Mouse (Mus musculus) myocyte (in vitro differentiated cells): Measurements from ENCODE around the gene Grik5.

ENCODE experiments used
- MAX ChIP-seq: IDR thresholded peaks from one replicate; pipeline ENCODE4 v1.6.1; 2011; ENCODE audit warnings: low read depth, mild to moderate bottlenecking, control low read depth
- MYOD1 ChIP-seq, 3 experiments: IDR thresholded peaks; one replicate each; pipeline ENCODE4 v1.6.1; 2011; ENCODE audit warnings: control low read depth in 2 of 3, low read depth in 2 of 3, mild to moderate bottlenecking in 2 of 3, moderate library complexity in 1 of 3; ENCODE audit not compliant: insufficient read length in 2 of 3, control insufficient read depth in 1 of 3
- MYOG ChIP-seq, 3 experiments: IDR thresholded peaks; one replicate each; pipeline ENCODE4 v1.6.1; 2011; ENCODE audit warnings: control low read depth in 2 of 3, low read depth in 2 of 3, mild to moderate bottlenecking in 2 of 3; ENCODE audit not compliant: insufficient read length in 2 of 3, control insufficient read depth in 1 of 3, insufficient read depth in 1 of 3
- POLR2A ChIP-seq: IDR thresholded peaks from one replicate; pipeline ENCODE4 v1.6.1; 2011; ENCODE audit warnings: low read depth, mild to moderate bottlenecking, control low read depth, moderate library complexity; ENCODE audit not compliant: insufficient read length
- POLR2AphosphoS2 ChIP-seq: IDR thresholded peaks from one replicate; pipeline ENCODE4 v1.6.1; 2011; ENCODE audit warnings: low read depth, control low read depth; ENCODE audit not compliant: insufficient read length
- REST ChIP-seq: IDR thresholded peaks from one replicate; pipeline ENCODE4 v1.6.1; 2011; ENCODE audit warnings: mild to moderate bottlenecking, control low read depth, moderate library complexity; ENCODE audit not compliant: insufficient read depth, insufficient read length
- TCF12 ChIP-seq: IDR thresholded peaks from one replicate; pipeline ENCODE4 v1.6.1; 2011; ENCODE audit warnings: mild to moderate bottlenecking, control low read depth; ENCODE audit not compliant: poor library complexity, insufficient read depth, severe bottlenecking
- USF1 ChIP-seq: IDR thresholded peaks from one replicate; pipeline ENCODE4 v1.6.1; 2011; ENCODE audit warnings: low read depth, mild to moderate bottlenecking, control low read depth, moderate library complexity

DNA sequence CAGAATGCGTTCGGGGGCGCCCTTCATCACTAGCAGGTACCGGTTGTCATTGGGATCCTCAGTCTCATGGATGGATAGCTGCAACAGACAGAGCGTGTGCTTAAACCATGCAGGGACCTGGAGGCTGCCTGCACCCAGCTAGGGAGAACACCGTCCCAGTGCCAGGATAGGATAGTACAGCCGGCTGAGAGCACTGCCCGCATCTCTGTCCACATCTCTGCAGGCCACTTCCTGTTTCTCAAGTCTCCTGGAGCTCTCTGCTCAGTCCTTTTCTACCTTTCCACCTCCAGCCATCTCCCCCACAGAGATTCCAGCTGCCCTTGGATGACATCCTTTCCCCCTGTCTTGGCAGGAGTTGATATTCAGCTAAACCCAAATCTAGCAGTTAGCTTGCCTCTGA, 81.7 kb downstream of the Grik5 start:
- no peak for TF ChIP-seq POLR2A
- no peak for TF ChIP-seq MAX
- TF ChIP-seq POLR2AphosphoS2, result no peak
- TF ChIP-seq TCF12, result no peak
- no peak for TF ChIP-seq MYOD1 (IDR thresholded peaks at IDR 0.05; ENCODE audit: control insufficient read depth in 1 of 3, insufficient read length in 2 of 3, low read depth in 2 of 3)
- TF ChIP-seq MYOG (IDR thresholded peaks at IDR 0.05; ENCODE audit: control insufficient read depth in 1 of 3, insufficient read depth in 1 of 3, insufficient read length in 2 of 3, low read depth in 2 of 3), result no peak
- TF ChIP-seq REST, result no peak
- TF ChIP-seq USF1, result no peak
